Mouse (Mus musculus) ES-E14 (cell line): ENCODE measurements at regions not wholly inside any gene's neighbourhood (a gene's known extent, or its start where the extent isn't known, plus 50 kb on each side); places are given as distances from the start of the nearest gene placed in this dataset.

ENCODE experiments used
- DNase-seq: peaks from one replicate; pipeline ENCODE4 v3.0.0-alpha.2; 2013; ENCODE audit warnings: low read depth, low spot score
- H3K27ac ChIP-seq: 2 replicates; pipeline ENCODE4 v1.5.1; 2012; ENCODE audit warnings: low read depth, mild to moderate bottlenecking, low read length, moderate library complexity, mixed read lengths; ENCODE audit not compliant: poor library complexity, insufficient read depth, severe bottlenecking
- H3K36me3 ChIP-seq: 2 replicates; pipeline ENCODE4 v1.6.1; 2012; ENCODE audit warnings: mild to moderate bottlenecking, low read length, moderate library complexity, mixed read lengths; ENCODE audit not compliant: control insufficient read depth, poor library complexity, insufficient read depth, severe bottlenecking
- H3K4me1 ChIP-seq, 2 experiments: fragments of 150-350 bp in 1 of 2; sonication (generic) in 1 of 2; 2 replicates each; pipeline ENCODE4 v1.6.1; 2012; ENCODE audit warnings: low read length in 2 of 2, mild to moderate bottlenecking in 1 of 2, mixed read lengths in 1 of 2; ENCODE audit not compliant: control insufficient read depth in 2 of 2, insufficient read depth in 2 of 2, poor library complexity in 1 of 2
- H3K4me3 ChIP-seq, 2 experiments: fragments of 150-350 bp in 1 of 2; sonication (generic) in 1 of 2; 2 replicates each; pipeline ENCODE4 v1.5.1; 2012; ENCODE audit warnings: low read length in 2 of 2, low read depth in 1 of 2, mild to moderate bottlenecking in 1 of 2, mixed read lengths in 1 of 2; ENCODE audit not compliant: insufficient read depth in 1 of 2, poor library complexity in 1 of 2, severe bottlenecking in 1 of 2
- H3K9ac ChIP-seq: 2 replicates; pipeline ENCODE4 v1.6.1; 2012; ENCODE audit warnings: low read depth, mild to moderate bottlenecking, low read length, mixed read lengths; ENCODE audit not compliant: poor library complexity, insufficient read depth, severe bottlenecking
- H3K9me3 ChIP-seq: fragments of 150-350 bp; sonication (generic); 2 replicates; pipeline ENCODE4 v1.6.1; 2012; ENCODE audit warnings: low read depth, mild to moderate bottlenecking, low read length; ENCODE audit not compliant: control insufficient read depth, insufficient read depth
- CHD2 ChIP-seq: IDR thresholded peaks from 2 replicates; pipeline ENCODE4 v1.6.1; 2014; ENCODE audit warnings: mild to moderate bottlenecking, low read depth, low read length, inconsistent platforms
- HCFC1 ChIP-seq: IDR thresholded peaks from 2 replicates; pipeline ENCODE4 v1.6.1; 2012; ENCODE audit warnings: low read length, inconsistent platforms, borderline replicate concordance; ENCODE audit not compliant: insufficient read depth
- MAFK ChIP-seq: IDR thresholded peaks from 2 replicates; pipeline ENCODE4 v1.6.1; 2014; ENCODE audit warnings: mild to moderate bottlenecking, low read depth, low read length, inconsistent platforms; ENCODE audit not compliant: insufficient read depth
- ZC3H11A ChIP-seq: IDR thresholded peaks from 2 replicates; pipeline ENCODE4 v1.6.1; 2012; ENCODE audit warnings: low read depth, mild to moderate bottlenecking, inconsistent platforms, low read length, borderline replicate concordance
- ZNF384 ChIP-seq: IDR thresholded peaks from 2 replicates; pipeline ENCODE4 v1.6.1; 2012; ENCODE audit warnings: low read depth, low read length, inconsistent platforms
- in situ Hi-C, 2 experiments: fragments of 600-800 bp; cut with MboI; formaldehyde crosslinking; loops; one replicate each; pipeline ENCODE4 v1.15.1; 2025; ENCODE audit warnings: low sequenced_read_pairs in 2 of 2, inconsistent platforms in 1 of 2; ENCODE audit not compliant: unreplicated experiment in 2 of 2

DNA sequence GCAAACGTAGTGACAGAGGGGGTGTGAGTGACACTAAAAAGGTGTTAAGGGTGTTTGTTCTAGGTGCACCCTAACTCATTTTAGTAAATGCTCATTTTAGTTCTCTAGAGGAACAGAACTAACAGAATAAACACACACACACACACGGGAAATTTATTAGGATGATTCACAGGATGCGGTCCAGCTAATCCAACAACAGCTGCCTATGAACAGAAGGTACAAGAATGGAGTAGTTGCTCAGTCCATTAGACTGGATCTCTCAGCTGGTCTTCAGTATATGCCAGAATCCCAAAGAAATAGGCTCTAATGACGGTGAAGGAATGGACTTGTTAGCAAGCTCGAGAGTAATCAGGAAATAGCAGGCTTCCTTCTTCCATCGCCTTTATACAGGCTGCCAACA, 171.1 kb downstream of the Fndc1 start:
- no peak for DNase-seq
- Histone ChIP-seq H3K4me1 (no peaks in the 10 kb centered on the region), H3K9me3 (no peaks in the 10 kb centered on the region), H3K27ac (no peak overlapping the region), H3K9ac (no peak overlapping the region), H3K4me3 (no peak overlapping the region), H3K36me3 (no peaks in the 10 kb centered on the region)
- TF ChIP-seq ZC3H11A (no peak), CHD2 (no peak), HCFC1 (no peak)
- in situ Hi-C loops = no loop called here

DNA sequence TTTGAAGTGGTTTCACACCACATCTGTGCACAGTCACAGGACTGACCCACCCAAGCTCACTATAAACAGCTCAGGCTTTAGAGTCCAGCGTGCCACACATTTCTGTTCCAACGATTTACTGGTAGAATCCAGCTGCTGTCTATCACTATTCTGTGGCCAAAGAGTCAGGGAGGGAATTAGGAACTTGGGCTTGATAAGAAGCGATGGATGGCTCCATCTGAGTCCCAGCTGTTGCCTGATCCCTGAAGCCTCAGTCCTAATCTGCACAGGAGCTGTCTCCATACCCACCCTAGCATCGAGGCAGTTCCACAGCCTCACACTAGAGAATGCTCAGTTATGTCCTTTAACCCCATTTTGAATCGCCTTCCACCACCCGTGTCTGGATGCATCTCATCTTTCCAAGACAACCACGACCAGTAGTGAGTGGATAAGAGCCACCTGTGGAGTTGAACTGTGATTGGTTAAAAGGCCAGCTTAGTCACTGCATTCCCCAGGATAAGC, 173.0 kb downstream of the Fndc1 start:
- no peak overlapping the region for H3K27ac ChIP-seq
- no peaks in the 10 kb centered on the region for H3K9me3 ChIP-seq

DNA sequence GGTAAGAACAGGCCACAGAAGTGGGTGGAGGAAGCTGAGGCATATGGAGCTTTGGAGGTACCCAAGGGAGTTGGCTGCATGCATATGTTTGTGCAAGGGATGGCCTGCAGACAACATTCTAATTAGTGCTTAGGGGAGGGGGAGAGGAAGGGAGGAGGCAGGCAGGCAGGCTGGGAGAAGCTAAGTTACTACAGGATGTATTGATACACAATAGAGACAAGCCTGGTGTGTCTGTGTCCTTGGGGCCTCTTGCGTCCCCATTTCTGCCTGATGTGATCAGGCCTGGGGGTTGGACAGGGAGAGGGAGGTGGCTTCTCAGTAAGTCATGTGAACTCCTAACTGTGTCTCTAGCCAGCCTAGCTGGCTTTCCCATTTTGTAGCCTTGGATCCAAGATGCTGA, 175.1 kb downstream of the Fndc1 start:
- Histone ChIP-seq H3K4me1 (no peaks in the 10 kb centered on the region), H3K36me3 (no peaks in the 10 kb centered on the region), H3K9ac (no peak overlapping the region), H3K4me3 (no peak overlapping the region), H3K9me3 (no peaks in the 10 kb centered on the region), H3K27ac (no peak overlapping the region)
- no peak for TF ChIP-seq HCFC1
- no peak for TF ChIP-seq MAFK
- no peak for TF ChIP-seq ZNF384
- no peak for DNase-seq
- in situ Hi-C loops = no loop called here

More for the DNA sequence above, 173.0 kb downstream of the Fndc1 start:
- Histone ChIP-seq H3K36me3 (no peaks in the 10 kb centered on the region), H3K4me3 (no peak overlapping the region), H3K9ac (no peak overlapping the region), H3K4me1 (no peaks in the 10 kb centered on the region)
- TF ChIP-seq ZC3H11A (no peak), CHD2 (no peak), MAFK (no peak), HCFC1 (no peak), ZNF384 (no peak)
- in situ Hi-C loops = no loop called here
- no peak for DNase-seq

DNA sequence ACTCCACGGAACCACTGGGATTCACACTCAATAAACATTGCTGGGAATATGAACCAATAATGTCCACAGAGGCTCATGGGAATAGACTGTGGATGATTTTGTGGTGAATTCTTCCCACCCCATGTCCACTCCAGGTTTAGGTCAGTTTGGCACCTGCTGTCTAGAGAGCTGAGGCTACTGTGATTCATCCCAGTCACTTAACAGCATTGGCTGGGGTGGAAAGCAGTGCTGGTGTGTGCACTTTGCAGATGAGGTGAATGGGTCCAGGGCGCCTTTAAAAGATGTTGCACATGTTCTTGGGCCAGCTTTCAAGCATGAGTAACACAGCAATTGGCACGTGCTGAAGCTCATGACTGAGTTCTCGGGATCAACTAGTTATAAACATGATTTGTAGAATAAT, 176.7 kb downstream of the Fndc1 start:
- no peak overlapping the region for H3K9ac ChIP-seq
- in situ Hi-C loops = no loop called here
- no peaks in the 10 kb centered on the region for H3K4me1 ChIP-seq
- no peak overlapping the region for H3K4me3 ChIP-seq
- no peaks in the 10 kb centered on the region for H3K9me3 ChIP-seq
- DNase-seq = no peak
- TF ChIP-seq ZNF384 (no peak), MAFK (no peak)
- no peak overlapping the region for H3K27ac ChIP-seq
- H3K36me3 ChIP-seq = no peaks in the 10 kb centered on the region

DNA sequence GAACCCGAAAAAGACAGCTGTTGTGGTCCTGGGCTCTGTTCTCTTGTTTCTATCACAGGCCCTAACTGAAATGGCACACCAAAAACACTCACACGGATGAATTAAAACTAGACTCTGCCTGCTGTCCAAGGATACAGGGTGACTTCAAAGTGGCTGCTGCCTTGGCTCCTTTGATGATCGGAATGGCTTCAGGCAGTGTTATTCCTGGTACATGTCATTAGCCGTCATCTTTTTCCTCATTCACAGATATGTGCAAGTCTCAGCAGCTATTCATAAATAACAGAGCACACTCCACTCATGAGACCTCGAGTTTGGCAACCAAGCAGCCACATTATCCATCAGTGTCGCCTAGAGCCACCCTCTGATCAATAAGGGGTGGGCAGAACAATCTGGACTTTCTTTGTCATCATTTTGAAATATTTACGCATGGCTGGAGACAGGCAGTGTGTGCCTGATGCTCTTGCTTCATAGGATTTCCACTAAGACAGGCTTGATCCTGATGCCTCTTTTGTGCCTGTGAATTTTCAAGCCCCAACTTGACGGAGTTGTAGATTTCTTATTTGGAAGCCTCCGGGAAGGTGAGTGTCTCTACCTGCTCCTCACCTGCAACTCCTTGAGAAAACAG, 182.1 kb downstream of the Fndc1 start:
- in situ Hi-C loops = no loop called here
- no peak for TF ChIP-seq ZC3H11A
- no peak for TF ChIP-seq ZNF384
- TF ChIP-seq CHD2 = no peak
- TF ChIP-seq HCFC1 = no peak
- TF ChIP-seq MAFK = no peak

More for the DNA sequence above, 182.1 kb downstream of the Fndc1 start:
- Histone ChIP-seq H3K4me3 (no peak overlapping the region), H3K36me3 (no peaks in the 10 kb centered on the region), H3K9ac (no peak overlapping the region), H3K27ac (no peak overlapping the region), H3K9me3 (no peaks in the 10 kb centered on the region), H3K4me1 (no peaks in the 10 kb centered on the region)
- DNase-seq = no peak
